9 mouse cellular contexts compared by ENCODE assay signal in genomic region chr4:32373527-32373926, GRCm38 (mm10).
"Had no signal": no experiment of that assay in that cellular context is flagged by ENCODE, and none has a peak within 500 bp of the region (broad histone marks: within the 10 kb centered on the region; RNA-seq: fewer than 3 reads in every experiment).

No protein-coding gene starts in this region.

- H3K4me3 ChIP-seq: limb, embryonic 15.5 days; liver, embryonic 12.5 days had no signal

- DNase-seq: lung, postnatal 10 days; lung, postnatal 4 days; thymus, postnatal 4 days had no signal

- H3K36me3 ChIP-seq: limb, embryonic 15.5 days; liver, embryonic 12.5 days had no signal

- ATAC-seq: liver, embryonic 12.5 days had no signal

- H3K9ac ChIP-seq: limb, embryonic 15.5 days; liver, embryonic 12.5 days; lung, embryonic 14.5 days had no signal

- H3K27me3 ChIP-seq: limb, embryonic 15.5 days had no signal

- H3K27ac ChIP-seq: limb, embryonic 15.5 days; liver, embryonic 12.5 days; stomach, postnatal 0 days had no signal

- H3K9me3 ChIP-seq: limb, embryonic 15.5 days; liver, embryonic 12.5 days; megakaryocyte, embryonic 14.5 days had no signal

- H3K4me2 ChIP-seq: liver, embryonic 12.5 days; lung, embryonic 14.5 days; midbrain, embryonic 11.5 days had no signal
